8 mouse cellular contexts compared by ENCODE assay signal in the genomic region with DNA sequence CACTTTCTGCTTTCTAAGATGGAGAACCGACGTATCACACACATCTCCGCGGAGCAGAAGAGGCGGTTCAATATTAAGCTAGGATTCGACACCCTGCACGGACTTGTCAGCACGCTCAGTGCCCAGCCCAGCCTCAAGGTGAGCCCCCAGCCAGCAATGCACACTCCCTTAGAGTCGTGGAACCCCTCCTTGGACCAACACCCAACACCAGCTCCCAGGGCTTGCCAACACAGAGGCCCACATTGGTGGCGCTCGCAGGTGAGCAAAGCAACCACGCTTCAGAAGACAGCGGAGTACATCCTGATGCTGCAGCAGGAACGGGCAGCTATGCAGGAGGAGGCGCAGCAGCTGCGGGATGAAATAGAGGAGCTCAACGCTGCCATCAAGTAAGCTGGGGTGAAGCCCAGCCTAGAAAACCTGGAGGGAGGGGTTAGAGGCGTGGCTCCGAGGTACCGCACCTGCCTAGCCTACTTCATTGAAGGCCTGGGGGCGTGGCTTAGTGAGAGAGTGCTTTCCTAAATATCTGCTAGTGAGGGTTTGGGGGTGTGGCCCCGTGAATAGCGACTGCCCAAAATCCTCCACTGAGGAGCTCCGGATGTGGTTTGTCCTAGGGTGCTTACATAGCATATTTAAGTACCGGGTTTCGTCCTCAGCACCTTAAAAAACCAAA. TPM values are rescaled to one million over a fixed set of nuclear protein-coding genes. Genes with fewer than 3 reads are reported as not detected.
A peak's percentile ranks its signal among the peaks of the same experiment; 100 is the strongest.
DNase-seq lines count a peak whose midpoint lies in the region; ATAC-seq lines count a peak whose summit lies in the region.

No protein-coding gene starts in this region.

- H3K4me1 ChIP-seq in limb, embryonic 11.5 days (ENCODE audit: control insufficient read depth, insufficient read depth, low read length): no peaks in the 10 kb centered on the region
- H3K4me1 ChIP-seq in midbrain, embryonic 10.5 days: peaks cover 17% of the 10 kb centered on the region
- 0 out of 2 replicates have a peak, but pooled peaks cover 3% of the 10 kb centered on the region for H3K4me1 ChIP-seq in stomach, embryonic 15.5 days

- H3K27me3 ChIP-seq in limb, embryonic 11.5 days (ENCODE audit: control insufficient read depth, insufficient read depth, low read length): peaks cover 26% of the 10 kb centered on the region
- peaks cover 45% of the 10 kb centered on the region for H3K27me3 ChIP-seq in midbrain, embryonic 10.5 days (ENCODE audit: low read depth, poor library complexity, severe bottlenecking)
- H3K27me3 ChIP-seq in stomach, embryonic 15.5 days (replicated peaks): peaks cover 27% of the 10 kb centered on the region

- H3K4me3 ChIP-seq in limb, embryonic 11.5 days (ENCODE audit: low read depth, low read length): no peak overlapping the region
- peak overlapping the region; percentile 35 for H3K4me3 ChIP-seq in midbrain, embryonic 10.5 days
- H3K4me3 ChIP-seq in stomach, embryonic 15.5 days (replicated peaks): peak overlapping the region; percentile 12

- ATAC-seq in hematopoietic stem cell, adult 5-6 weeks (replicated peaks in 1 of 2; ENCODE audit: insufficient read depth in 1 of 2, low FRiP score in 2 of 2, low TSS enrichment in 1 of 2, low read depth in 1 of 2, poor library complexity in 2 of 2, severe bottlenecking in 2 of 2): peak; percentile 60 to 81
- ATAC-seq in limb, embryonic 11.5 days (ENCODE audit: insufficient number of reproducible peaks, low FRiP score, low TSS enrichment, low read depth): no peak
- peak; percentile 71; the same call in 1 of the 2 replicates for ATAC-seq in stomach, embryonic 15.5 days (ENCODE audit: insufficient read depth, low FRiP score, low read depth)

- H3K27ac ChIP-seq in limb, embryonic 11.5 days (replicated peaks; ENCODE audit: low read depth, low read length): no peak overlapping the region
- H3K27ac ChIP-seq in midbrain, embryonic 10.5 days (replicated peaks): no peak overlapping the region
- no peak overlapping the region for H3K27ac ChIP-seq in stomach, embryonic 15.5 days

- no peaks in the 10 kb centered on the region for H3K36me3 ChIP-seq in limb, embryonic 11.5 days (ENCODE audit: control insufficient read depth, insufficient read depth, low read length)
- H3K36me3 ChIP-seq in midbrain, embryonic 10.5 days: no peaks in the 10 kb centered on the region
- no peaks in the 10 kb centered on the region for H3K36me3 ChIP-seq in stomach, embryonic 15.5 days

- H3K4me2 ChIP-seq in limb, embryonic 11.5 days (ENCODE audit: low read depth, severe bottlenecking): 0 out of 2 replicates have a peak overlapping the region, but pooled peaks have one; percentile 4
- peak overlapping the region; percentile 51 for H3K4me2 ChIP-seq in stomach, embryonic 15.5 days

- peak; percentile 43 for DNase-seq in right cerebral cortex, adult 18-20 months
- DNase-seq in right cerebral cortex, postnatal 14 days: no peak
- peak; percentile 42 for DNase-seq in embryo, embryonic 10.5 days (ENCODE audit: low spot score)
- DNase-seq in limb, embryonic 11.5 days (ENCODE audit: low spot score): peak; percentile 50
- peak; percentile 19 for DNase-seq in midbrain, embryonic 10.5 days (ENCODE audit: low spot score)
- no peak for DNase-seq in left cerebral cortex, postnatal 4 days

- 5% methylated on average over 26 of the region's 26 CpGs for WGBS in limb, embryonic 11.5 days
- WGBS in midbrain, embryonic 10.5 days: 6% methylated on average over 26 of the region's 26 CpGs
- WGBS in stomach, embryonic 15.5 days: 5% methylated on average over 26 of the region's 26 CpGs

- no peaks in the 10 kb centered on the region for H3K9me3 ChIP-seq in limb, embryonic 11.5 days (ENCODE audit: control insufficient read depth, low read length)
- H3K9me3 ChIP-seq in midbrain, embryonic 10.5 days (replicated peaks): no peaks in the 10 kb centered on the region; the same call in 1 of the 2 replicates
- H3K9me3 ChIP-seq in stomach, embryonic 15.5 days: no peaks in the 10 kb centered on the region

- H3K9ac ChIP-seq in limb, embryonic 11.5 days (ENCODE audit: low read length): no peak overlapping the region
- H3K9ac ChIP-seq in stomach, embryonic 15.5 days: no peak overlapping the region

- intact Hi-C loops in left cerebral cortex, postnatal 4 days (cut with DNase I): no loop called here

RNA-seq across cellular contexts. Expression of gene Tbl2, which starts 15.6 kb away (rescaled TPM):
- 10.6 and 23.4 TPM in 2 replicates for total RNA-seq in hematopoietic stem cell, adult 5-6 weeks (2017)
- polyA plus RNA-seq in limb, embryonic 11.5 days (2014; fragmentation: Nextera tagmentation; extraction: Ambion mirVana): 21.4 and 22.5 TPM in 2 replicates
- polyA plus RNA-seq in midbrain, embryonic 10.5 days (2016; fragmentation: Nextera tagmentation; extraction: Ambion mirVana): 23.6 and 25.8 TPM in 2 replicates
- 20.9 and 27.0 TPM in 2 replicates for polyA plus RNA-seq in stomach, embryonic 15.5 days (2015; fragmentation: Nextera tagmentation; extraction: Ambion mirVana)
- 10 to 100 TPM; 18.9 to 21.8 TPM for total RNA-seq in left cerebral cortex, postnatal 4 days (2021)

RNA-seq across cellular contexts. Expression of gene Bcl7b, which starts 34.2 kb away (rescaled TPM):
- total RNA-seq in hematopoietic stem cell, adult 5-6 weeks (2017): 34.8 and 35.0 TPM in 2 replicates
- 39.5 and 45.6 TPM in 2 replicates for polyA plus RNA-seq in limb, embryonic 11.5 days (2014; fragmentation: Nextera tagmentation; extraction: Ambion mirVana)
- 49.4 and 49.5 TPM in 2 replicates for polyA plus RNA-seq in midbrain, embryonic 10.5 days (2016; fragmentation: Nextera tagmentation; extraction: Ambion mirVana)
- 48.4 and 56.0 TPM in 2 replicates for polyA plus RNA-seq in stomach, embryonic 15.5 days (2015; fragmentation: Nextera tagmentation; extraction: Ambion mirVana)
- total RNA-seq in left cerebral cortex, postnatal 4 days (2021): 10 to 100 TPM; 24.3 to 26.6 TPM

RNA-seq across cellular contexts. Expression of gene Mlxipl, which starts 44.2 kb away (rescaled TPM):
- total RNA-seq in hematopoietic stem cell, adult 5-6 weeks (2017): not detected in 2 replicates
- polyA plus RNA-seq in limb, embryonic 11.5 days (2014; fragmentation: Nextera tagmentation; extraction: Ambion mirVana): 3.2 and 3.3 TPM in 2 replicates
- polyA plus RNA-seq in midbrain, embryonic 10.5 days (2016; fragmentation: Nextera tagmentation; extraction: Ambion mirVana): 2.0 TPM in 2 replicates
- polyA plus RNA-seq in stomach, embryonic 15.5 days (2015; fragmentation: Nextera tagmentation; extraction: Ambion mirVana): 5.8 and 7.5 TPM in 2 replicates
- 1 to 10 TPM; 1.6 to 2.4 TPM for total RNA-seq in left cerebral cortex, postnatal 4 days (2021)

RNA-seq across cellular contexts. Expression of gene Baz1b, which starts 53.2 kb away (rescaled TPM):
- 159 and 184 TPM in 2 replicates for total RNA-seq in hematopoietic stem cell, adult 5-6 weeks (2017)
- 71.5 and 77.1 TPM in 2 replicates for polyA plus RNA-seq in limb, embryonic 11.5 days (2014; fragmentation: Nextera tagmentation; extraction: Ambion mirVana)
- polyA plus RNA-seq in midbrain, embryonic 10.5 days (2016; fragmentation: Nextera tagmentation; extraction: Ambion mirVana): 49.3 and 51.5 TPM in 2 replicates
- 37.3 and 40.1 TPM in 2 replicates for polyA plus RNA-seq in stomach, embryonic 15.5 days (2015; fragmentation: Nextera tagmentation; extraction: Ambion mirVana)
- 10 to 100 TPM; 57.8 to 61.9 TPM for total RNA-seq in left cerebral cortex, postnatal 4 days (2021)

RNA-seq across cellular contexts. Expression of gene Vps37d, which starts 55.8 kb away (rescaled TPM):
- total RNA-seq in hematopoietic stem cell, adult 5-6 weeks (2017): 0.50 and 1.6 TPM in 2 replicates
- polyA plus RNA-seq in limb, embryonic 11.5 days (2014; fragmentation: Nextera tagmentation; extraction: Ambion mirVana): 10.0 and 10.7 TPM in 2 replicates
- polyA plus RNA-seq in midbrain, embryonic 10.5 days (2016; fragmentation: Nextera tagmentation; extraction: Ambion mirVana): 7.2 and 11.2 TPM in 2 replicates
- polyA plus RNA-seq in stomach, embryonic 15.5 days (2015; fragmentation: Nextera tagmentation; extraction: Ambion mirVana): 7.3 and 7.6 TPM in 2 replicates
- 10 to 100 TPM; 46.1 TPM for total RNA-seq in left cerebral cortex, postnatal 4 days (2021)

Comparison
In these comparisons a context has a peak if more than half of its experiments do, and no peak if none do; other contexts are left out.
1. DNase-seq: peak in right cerebral cortex, adult 18-20 months (single experiment), embryo, embryonic 10.5 days (single experiment), limb, embryonic 11.5 days (single experiment) and midbrain, embryonic 10.5 days (single experiment); none in right cerebral cortex, postnatal 14 days (single experiment) and left cerebral cortex, postnatal 4 days (single experiment).